Mouse (Mus musculus) embryonic stem cell, embryonic (primary cell): ENCODE data around the gene Cldn34b1.
"Not testable (repeated sequence)": the region's sequence is repeated elsewhere in the genome, so short reads cannot be mapped to it uniquely, and the experiment has no call there.

ENCODE experiments used
- CTCF ChIA-PET, 4 experiments: fragments of 300-600 bp in 2 of 4; fragments of 350-600 bp in 2 of 4; sonication (Branson Sonifier 250); formaldehyde crosslinking; loops; one replicate each; lab custom pipeline; 2022; ENCODE audit warnings: inconsistent platforms in 2 of 4; lab: Charles Lee
- POLR2A ChIA-PET, 4 experiments: fragments of 300-600 bp in 2 of 4; fragments of 350-600 bp in 2 of 4; sonication (Branson Sonifier 250); formaldehyde crosslinking; loops; one replicate each; lab custom pipeline; 2022; ENCODE audit warnings: antibody characterized with exemption in 4 of 4, inconsistent platforms in 1 of 4; lab: Charles Lee

The Cldn34b1 gene

GRCm38 (mm10) chrX:154890167-154890566, at the start of gene Cldn34b1:
Gene Cldn34b1, minus strand, starts transcription at chrX:154890267.
- POLR2A ChIA-PET, CTCF ChIA-PET: not testable (repeated sequence)

- CTCF ChIA-PET, POLR2A ChIA-PET: not testable (repeated sequence)
Measured at GRCm38 (mm10) chrX:154935887-154936286, 45.8 kb upstream of the Cldn34b1 start, which contains the start of gene Magea6. Gene Magea6, minus strand, starts transcription at chrX:154935987.
